Mouse (Mus musculus): ENCODE measurements at regions not wholly inside any gene's neighbourhood (a gene's known extent, or its start where the extent isn't known, plus 50 kb on each side); places are given as distances from the start of the nearest gene placed in this dataset.

- peak; percentile 87 to 90 for ATAC-seq (replicated peaks in 1 of 2; ENCODE audit: insufficient read depth in 1 of 2, low FRiP score in 2 of 2, low TSS enrichment in 1 of 2, low read depth in 1 of 2, poor library complexity in 2 of 2, severe bottlenecking in 2 of 2)
Observed at GRCm38 (mm10) chr5:75835556-75835961, 142.7 kb downstream of the Kdr start.

- peak; percentile 12 to 14; a peak in 2 of 4 replicates for ATAC-seq (replicated peaks in 1 of 2; ENCODE audit: insufficient read depth in 1 of 2, low FRiP score in 2 of 2, low TSS enrichment in 1 of 2, low read depth in 1 of 2, poor library complexity in 2 of 2, severe bottlenecking in 2 of 2)
Observed at GRCm38 (mm10) chr5:75834766-75835555, 143.3 kb downstream of the Kdr start.

- no peak for ATAC-seq (replicated peaks in 1 of 2; ENCODE audit: insufficient read depth in 1 of 2, low FRiP score in 2 of 2, low TSS enrichment in 1 of 2, low read depth in 1 of 2, poor library complexity in 2 of 2, severe bottlenecking in 2 of 2)
Observed at GRCm38 (mm10) chr5:75832341-75832740, 145.9 kb downstream of the Kdr start.

GRCm38 (mm10) chr5:75829850-75830625, 148.2 kb downstream of the Kdr start:
- ATAC-seq (replicated peaks in 1 of 2; ENCODE audit: insufficient read depth in 1 of 2, low FRiP score in 2 of 2, low TSS enrichment in 1 of 2, low read depth in 1 of 2, poor library complexity in 2 of 2, severe bottlenecking in 2 of 2) = peak; percentile 54 to 65

GRCm38 (mm10) chr5:75828332-75828731, 149.9 kb downstream of the Kdr start:
- no peak for ATAC-seq (replicated peaks in 1 of 2; ENCODE audit: insufficient read depth in 1 of 2, low FRiP score in 2 of 2, low TSS enrichment in 1 of 2, low read depth in 1 of 2, poor library complexity in 2 of 2, severe bottlenecking in 2 of 2)

GRCm38 (mm10) chr5:75826283-75827098, 151.8 kb downstream of the Kdr start:
- peak; percentile 50 to 54; a peak in 3 of 4 replicates for ATAC-seq (replicated peaks in 1 of 2; ENCODE audit: insufficient read depth in 1 of 2, low FRiP score in 2 of 2, low TSS enrichment in 1 of 2, low read depth in 1 of 2, poor library complexity in 2 of 2, severe bottlenecking in 2 of 2)

GRCm38 (mm10) chr5:75825576-75825975, 152.7 kb downstream of the Kdr start:
- no peak for ATAC-seq (replicated peaks in 1 of 2; ENCODE audit: insufficient read depth in 1 of 2, low FRiP score in 2 of 2, low TSS enrichment in 1 of 2, low read depth in 1 of 2, poor library complexity in 2 of 2, severe bottlenecking in 2 of 2)

GRCm38 (mm10) chr5:75824660-75825059, 153.6 kb downstream of the Kdr start:
- no peak for ATAC-seq (replicated peaks in 1 of 2; ENCODE audit: insufficient read depth in 1 of 2, low FRiP score in 2 of 2, low TSS enrichment in 1 of 2, low read depth in 1 of 2, poor library complexity in 2 of 2, severe bottlenecking in 2 of 2)

GRCm38 (mm10) chr5:75823646-75824045, 154.6 kb downstream of the Kdr start:
- ATAC-seq (replicated peaks in 1 of 2; ENCODE audit: insufficient read depth in 1 of 2, low FRiP score in 2 of 2, low TSS enrichment in 1 of 2, low read depth in 1 of 2, poor library complexity in 2 of 2, severe bottlenecking in 2 of 2) = no peak

GRCm38 (mm10) chr5:75817396-75817795, 160.9 kb downstream of the Kdr start:
- no peak for ATAC-seq (replicated peaks in 1 of 2; ENCODE audit: insufficient read depth in 1 of 2, low FRiP score in 2 of 2, low TSS enrichment in 1 of 2, low read depth in 1 of 2, poor library complexity in 2 of 2, severe bottlenecking in 2 of 2)

- no peak for ATAC-seq (replicated peaks in 1 of 2; ENCODE audit: insufficient read depth in 1 of 2, low FRiP score in 2 of 2, low TSS enrichment in 1 of 2, low read depth in 1 of 2, poor library complexity in 2 of 2, severe bottlenecking in 2 of 2)
Observed at GRCm38 (mm10) chr5:75814393-75814984, 163.8 kb downstream of the Kdr start.

- no peak for ATAC-seq (replicated peaks in 1 of 2; ENCODE audit: insufficient read depth in 1 of 2, low FRiP score in 2 of 2, low TSS enrichment in 1 of 2, low read depth in 1 of 2, poor library complexity in 2 of 2, severe bottlenecking in 2 of 2)
Observed at GRCm38 (mm10) chr5:75812686-75813085, 165.6 kb downstream of the Kdr start.

- ATAC-seq (replicated peaks in 1 of 2; ENCODE audit: insufficient read depth in 1 of 2, low FRiP score in 2 of 2, low TSS enrichment in 1 of 2, low read depth in 1 of 2, poor library complexity in 2 of 2, severe bottlenecking in 2 of 2) = peak; percentile 72 to 74
Observed at GRCm38 (mm10) chr5:75808551-75809332, 169.5 kb downstream of the Kdr start.

GRCm38 (mm10) chr5:75805011-75805410, 173.2 kb downstream of the Kdr start:
- no peak for ATAC-seq (replicated peaks in 1 of 2; ENCODE audit: insufficient read depth in 1 of 2, low FRiP score in 2 of 2, low TSS enrichment in 1 of 2, low read depth in 1 of 2, poor library complexity in 2 of 2, severe bottlenecking in 2 of 2)

GRCm38 (mm10) chr5:75804340-75804739, 173.9 kb downstream of the Kdr start:
- no peak for ATAC-seq (replicated peaks in 1 of 2; ENCODE audit: insufficient read depth in 1 of 2, low FRiP score in 2 of 2, low TSS enrichment in 1 of 2, low read depth in 1 of 2, poor library complexity in 2 of 2, severe bottlenecking in 2 of 2)

- ATAC-seq (replicated peaks in 1 of 2; ENCODE audit: insufficient read depth in 1 of 2, low FRiP score in 2 of 2, low TSS enrichment in 1 of 2, low read depth in 1 of 2, poor library complexity in 2 of 2, severe bottlenecking in 2 of 2) = 0 out of 4 replicates have a peak, but pooled peaks of 1 of the 2 experiments have one; percentile 21
Observed at GRCm38 (mm10) chr5:75803012-75803411, 175.2 kb downstream of the Kdr start.
